Comparison of ENCODE assay signal across 17 mouse cellular contexts in the genomic region with DNA sequence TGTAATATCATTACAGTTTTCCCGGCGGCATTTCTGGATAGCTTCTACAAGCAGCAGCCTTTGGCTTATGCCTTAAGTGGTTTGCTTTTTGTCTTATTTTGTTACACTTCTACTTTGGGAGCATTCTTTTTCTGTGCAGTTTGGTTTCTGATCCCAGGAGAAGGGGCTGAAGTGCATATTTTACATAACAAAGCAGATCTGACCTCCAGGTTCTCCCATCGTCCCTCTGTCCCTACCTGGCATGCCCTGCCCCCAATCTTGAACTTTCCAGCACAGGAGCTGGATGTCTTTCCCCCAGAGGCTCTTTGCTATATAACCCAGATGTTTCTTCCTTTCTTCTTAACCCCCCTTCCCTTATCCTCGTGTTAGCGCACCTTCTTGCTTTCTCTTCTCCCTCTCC.
"Had no signal": no experiment of that assay in that cellular context is flagged by ENCODE, and none has a peak within 500 bp of the region (broad histone marks: within the 10 kb centered on the region; RNA-seq: fewer than 3 reads in every experiment).

No protein-coding gene starts in this region.

- H3K4me1 ChIP-seq: limb, embryonic 13.5 days; lung, embryonic 15.5 days; megakaryocyte, embryonic 14.5 days; midbrain, embryonic 15.5 days; neural tube, embryonic 13.5 days; stomach, embryonic 15.5 days had no signal

- ATAC-seq: midbrain, embryonic 15.5 days had no signal

- H3K9ac ChIP-seq: limb, embryonic 13.5 days; liver, embryonic 14.5 days; lung, embryonic 15.5 days; midbrain, embryonic 15.5 days; neural tube, embryonic 13.5 days; stomach, embryonic 15.5 days had no signal

- H3K9me3 ChIP-seq: limb, embryonic 13.5 days; lung, embryonic 15.5 days; megakaryocyte, embryonic 14.5 days; midbrain, embryonic 15.5 days; neural tube, embryonic 13.5 days; stomach, embryonic 15.5 days had no signal

- H3K4me2 ChIP-seq: limb, embryonic 13.5 days; lung, embryonic 15.5 days; midbrain, embryonic 11.5 days; midbrain, embryonic 15.5 days; neural tube, embryonic 13.5 days; stomach, embryonic 15.5 days had no signal

- DNase-seq: kidney, postnatal 10 days; layer of hippocampus, adult 9-11 months; layer of hippocampus, postnatal 36 days; left cerebral cortex, postnatal 4 days; lung, postnatal 14 days; retina, postnatal 1 day; thymus, adult 2 months; thymus, postnatal 25 days had no signal

- H3K27ac ChIP-seq: limb, embryonic 13.5 days; liver, embryonic 14.5 days; lung, embryonic 15.5 days; macrophage; midbrain, embryonic 15.5 days; neural tube, embryonic 13.5 days; stomach, embryonic 15.5 days had no signal

- H3K27me3 ChIP-seq: limb, embryonic 13.5 days; lung, embryonic 15.5 days; megakaryocyte, embryonic 14.5 days; midbrain, embryonic 15.5 days; neural tube, embryonic 13.5 days; stomach, embryonic 15.5 days had no signal

- H3K4me3 ChIP-seq: limb, embryonic 13.5 days; lung, embryonic 15.5 days; megakaryocyte, embryonic 14.5 days; midbrain, embryonic 15.5 days; neural tube, embryonic 13.5 days; stomach, embryonic 15.5 days had no signal
